Mouse (Mus musculus) retina, postnatal 1 day (tissue): ENCODE results near the gene Rhox3h.
"Not testable (repeated sequence)": the region's sequence is repeated elsewhere in the genome, so short reads cannot be mapped to it uniquely, and the experiment has no call there.

Experiments
- DNase-seq: peaks from one replicate; pipeline ENCODE4 v3.0.0-alpha.2; 2012

The Rhox3h gene

DNA sequence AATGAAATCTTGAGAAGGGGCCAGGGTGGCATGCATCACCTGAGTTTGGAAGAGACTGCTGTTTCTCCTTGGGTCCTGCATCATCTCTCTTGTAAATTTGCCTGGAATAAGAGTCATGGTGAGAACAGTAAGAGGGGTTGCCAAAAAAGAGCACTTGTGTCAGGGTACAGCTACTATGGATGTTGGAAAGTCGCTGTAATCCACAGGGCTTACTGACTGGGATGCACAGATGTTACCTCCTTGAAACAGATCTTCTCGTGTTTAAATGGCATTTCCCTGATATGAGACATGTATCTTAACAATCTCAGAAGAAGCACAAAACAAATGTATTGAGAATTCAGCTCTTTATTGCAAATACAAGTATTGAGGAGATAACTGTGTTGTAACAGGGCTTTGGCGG, at the start of gene Rhox3h:
TSS of gene Rhox3h (minus strand) at position 101 of the 400 bp plus-strand sequence.
- not testable (repeated sequence) for DNase-seq

DNA sequence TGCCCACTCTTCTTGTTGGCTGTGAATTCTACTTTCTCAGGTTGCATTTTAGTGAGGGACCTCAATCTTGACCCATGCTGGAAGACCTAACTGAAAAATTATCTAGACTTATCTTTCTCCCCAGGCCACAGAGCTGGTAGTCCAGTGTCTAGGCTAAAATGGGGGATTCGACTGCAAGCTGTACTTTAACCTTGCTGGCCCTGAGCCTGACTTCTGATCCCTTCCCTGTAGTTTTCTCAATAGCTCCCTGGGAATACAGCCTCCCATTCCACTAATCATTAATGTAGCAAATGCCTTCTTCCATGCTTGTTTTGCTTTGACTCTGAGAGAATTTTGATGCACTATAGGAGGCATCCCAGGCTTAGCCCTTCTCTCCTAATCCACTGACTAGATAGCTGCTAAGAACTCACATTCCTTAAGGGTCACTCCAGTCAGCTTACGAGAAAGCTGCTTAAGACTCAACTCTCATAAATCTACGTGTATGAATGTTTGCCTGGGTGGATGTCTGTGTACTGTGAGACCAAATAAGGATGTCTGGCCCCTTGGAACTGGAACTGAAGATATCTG, 33.3 kb upstream of the Rhox3h start:
- no peak for DNase-seq

DNA sequence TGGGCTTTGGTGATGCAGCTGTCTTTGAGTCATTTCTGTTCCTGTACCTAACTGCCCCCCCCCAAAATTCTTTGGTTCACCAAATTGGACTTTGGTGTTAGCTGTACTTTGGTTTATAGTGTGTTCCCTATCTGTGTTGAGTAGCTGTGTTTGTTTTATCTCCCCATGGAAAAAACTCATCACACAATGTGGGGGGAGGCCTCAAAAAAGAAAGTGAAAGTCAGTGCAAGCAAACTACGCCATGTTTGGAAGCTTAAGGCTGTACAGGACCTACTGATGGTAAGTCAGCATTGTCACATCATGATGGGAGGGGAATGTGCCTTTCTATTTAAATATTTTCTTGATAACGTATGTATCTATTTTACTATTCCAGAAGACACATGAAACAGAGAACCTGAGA, 23.7 kb upstream of the Rhox3h start:
- DNase-seq, result no peak

DNA sequence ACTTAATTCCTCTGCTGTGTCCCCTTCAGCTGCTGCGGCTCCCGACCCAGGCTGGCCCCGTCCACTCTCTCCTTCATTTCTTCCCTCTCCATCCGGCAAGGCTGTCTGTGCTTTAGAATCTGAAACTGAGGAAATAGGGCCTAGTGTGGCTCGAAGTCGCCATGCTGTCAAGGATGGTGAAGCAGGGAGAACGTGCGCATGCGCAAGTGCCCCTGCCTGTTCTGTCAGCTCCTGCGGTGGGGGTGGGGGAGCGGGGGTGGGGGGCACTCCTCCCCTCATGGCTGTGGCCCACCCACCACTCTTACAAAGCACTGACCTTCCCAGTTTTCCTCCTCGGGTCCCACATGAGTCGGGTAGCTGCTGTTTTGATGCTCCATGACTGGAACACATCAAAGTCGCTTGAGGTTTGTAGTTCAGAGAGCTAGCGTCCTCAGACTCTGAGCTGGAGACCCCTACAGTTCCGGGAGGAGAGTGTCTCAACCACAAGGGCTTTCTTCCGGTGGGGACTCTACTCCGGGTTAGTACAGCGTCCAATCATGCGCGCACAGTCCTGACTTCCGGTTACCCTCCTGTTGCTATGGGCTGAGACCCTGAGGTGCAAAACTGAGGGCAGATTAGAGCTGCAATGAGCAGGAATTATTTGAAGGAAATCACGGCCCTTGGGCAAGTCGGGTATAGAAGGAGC, 14.6 kb upstream of the Rhox3h start:
- DNase-seq, result no peak

DNA sequence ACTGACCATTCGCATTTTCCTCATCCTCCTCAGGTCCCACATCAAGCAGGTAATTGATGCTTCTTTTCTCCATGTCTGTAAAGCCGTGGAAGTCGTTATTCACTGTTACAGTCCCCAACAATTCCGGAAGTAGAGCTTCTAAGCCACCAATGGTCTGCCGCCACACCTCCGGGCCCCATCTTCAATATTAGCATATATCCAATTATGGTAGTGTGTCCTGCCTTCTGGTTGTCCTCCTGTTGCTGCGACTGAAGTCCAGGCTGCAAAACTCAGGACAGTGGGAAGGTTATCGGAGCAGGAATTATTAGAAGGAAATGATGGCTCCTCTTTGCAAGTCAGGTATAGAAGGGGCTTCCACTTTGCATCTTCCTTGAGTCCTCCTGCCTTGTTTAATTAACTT, 4.6 kb upstream of the Rhox3h start, which contains the start of gene Rhox2h:
TSS of gene Rhox2h (minus strand) at position 101 of the 400 bp plus-strand sequence.
- not testable (repeated sequence) for DNase-seq

DNA sequence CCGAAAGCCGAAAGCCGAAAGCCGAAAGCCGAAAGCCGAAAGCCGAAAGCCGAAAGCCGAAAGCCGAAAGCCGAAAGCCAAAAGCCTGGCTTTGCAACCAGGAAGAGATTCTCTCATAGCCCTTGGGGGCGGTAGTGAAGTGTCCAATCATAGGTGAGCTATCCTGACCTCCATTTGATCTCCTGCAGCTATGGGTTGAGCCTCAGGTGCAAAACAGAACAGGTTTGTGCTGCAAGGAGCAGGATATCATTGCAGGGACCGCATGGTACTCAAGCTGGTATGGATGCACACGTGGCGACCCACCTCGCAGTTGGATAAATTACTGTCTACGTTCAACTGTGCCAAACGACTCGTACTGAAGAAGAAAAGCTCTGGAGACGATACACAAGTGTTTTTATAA, 17.3 kb downstream of the Rhox3h start, which contains the start of gene Rhox4g:
TSS of gene Rhox4g (minus strand) at position 101 of the 400 bp plus-strand sequence.
- DNase-seq, result not testable (repeated sequence)

DNA sequence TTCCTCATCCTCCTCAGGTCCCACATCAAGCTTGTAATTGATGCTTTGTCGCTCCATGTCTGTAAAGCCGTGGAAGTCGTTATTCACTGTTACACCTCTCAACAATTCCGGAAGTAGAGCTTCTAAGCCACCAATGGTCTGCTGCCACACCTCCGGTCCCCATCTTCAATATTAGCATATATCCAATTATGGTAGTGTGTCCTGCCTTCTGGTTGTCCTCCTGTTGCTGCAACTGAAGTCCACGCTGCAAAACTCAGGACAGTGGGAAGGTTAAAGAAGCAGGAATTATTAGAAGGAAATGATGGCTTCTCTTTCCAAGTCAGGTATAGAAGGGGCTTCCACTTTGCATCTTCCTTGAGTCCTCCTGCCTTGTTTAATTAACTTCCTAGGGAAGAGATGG, 25.2 kb downstream of the Rhox3h start, which contains the start of gene Rhox2g:
TSS of gene Rhox2g (minus strand) at position 101 of the 400 bp plus-strand sequence.
- DNase-seq, result not testable (repeated sequence)

DNA sequence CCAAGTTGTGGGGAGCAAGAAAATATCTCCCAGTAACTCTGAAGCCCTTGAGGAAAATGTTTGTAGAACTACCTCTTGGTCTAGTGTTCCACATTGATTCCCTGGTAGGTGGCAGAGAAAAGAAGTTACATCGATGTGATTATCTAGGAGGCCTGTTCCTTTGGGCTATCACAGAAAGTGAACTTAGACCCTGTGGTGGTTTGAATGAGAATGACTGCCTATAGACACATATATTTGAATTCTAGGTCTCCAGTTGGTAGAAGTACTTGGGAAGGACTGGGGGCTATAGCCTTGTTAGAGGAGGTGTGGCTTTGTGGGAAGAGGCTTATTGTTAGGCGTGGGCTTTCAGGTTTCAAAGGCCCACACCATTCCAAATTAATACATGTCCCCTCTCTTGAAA, 40.1 kb downstream of the Rhox3h start, which contains the start of gene Rhox3g:
TSS of gene Rhox3g (minus strand) at position 101 of the 400 bp plus-strand sequence.
- not testable (repeated sequence) for DNase-seq
